Mouse (Mus musculus) spleen, postnatal 36 days (tissue): ENCODE data around the gene Sppl2a.
"Not testable (repeated sequence)": the region's sequence is repeated elsewhere in the genome, so short reads cannot be mapped to it uniquely, and the experiment has no call there.

Experiments used
- DNase-seq, 2 experiments: peaks; one replicate each; pipeline ENCODE4 v3.0.0; 2022; ENCODE audit warnings: low spot score in 2 of 2, mixed read lengths in 1 of 2

Gene Sppl2a

DNA sequence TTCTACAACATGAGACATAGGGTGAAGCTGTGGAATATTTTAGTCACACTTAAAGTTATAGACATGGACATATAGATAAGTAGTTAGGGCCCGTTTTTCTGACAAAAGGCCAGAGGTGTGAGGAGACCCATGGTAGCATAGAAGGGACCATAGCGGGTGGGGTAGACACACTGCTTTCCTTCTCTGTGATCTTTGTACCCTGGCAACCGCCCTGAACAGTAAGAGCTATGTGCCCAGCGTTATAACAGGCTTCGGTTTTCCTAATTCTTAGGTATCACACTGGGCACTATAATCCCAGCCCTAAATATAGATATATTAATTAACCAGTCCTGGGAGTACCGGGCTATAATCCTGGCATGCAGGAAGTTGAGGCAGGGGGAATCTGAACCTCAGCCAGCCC lies 36.1 kb downstream of the Sppl2a start:
- DNase-seq, result no peak

- DNase-seq, result no peak
Observed at GRCm38 (mm10) chr2:126894245-126894644, 38.8 kb downstream of the Sppl2a start.

- DNase-seq, result no peak
Observed at GRCm38 (mm10) chr2:126892316-126892715, 40.7 kb downstream of the Sppl2a start.

- DNase-seq, result no peak
Observed at GRCm38 (mm10) chr2:126891743-126892142, 41.3 kb downstream of the Sppl2a start.

DNA sequence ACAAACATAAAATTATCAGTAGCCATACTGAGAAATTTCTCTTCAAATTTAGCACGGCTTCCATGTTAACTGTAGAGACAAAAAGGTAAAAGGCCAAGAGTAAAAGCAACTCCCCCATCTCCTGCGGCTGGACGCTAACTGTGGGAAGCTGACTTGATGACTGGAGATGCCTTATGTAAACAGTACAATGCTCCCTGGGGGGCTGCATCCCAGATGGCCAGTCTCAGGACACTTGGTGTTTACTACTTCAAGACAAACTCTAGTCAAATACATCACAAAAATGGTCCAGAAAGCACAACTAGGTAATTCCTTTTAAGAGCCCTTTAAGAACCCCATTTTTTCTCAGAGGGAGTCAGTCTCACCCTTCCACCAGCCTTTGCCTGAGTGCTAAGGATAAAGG lies 45.9 kb downstream of the Sppl2a start:
- DNase-seq, result no peak

- DNase-seq, result no peak
Observed at GRCm38 (mm10) chr2:126885871-126886270, 47.2 kb downstream of the Sppl2a start.

DNA sequence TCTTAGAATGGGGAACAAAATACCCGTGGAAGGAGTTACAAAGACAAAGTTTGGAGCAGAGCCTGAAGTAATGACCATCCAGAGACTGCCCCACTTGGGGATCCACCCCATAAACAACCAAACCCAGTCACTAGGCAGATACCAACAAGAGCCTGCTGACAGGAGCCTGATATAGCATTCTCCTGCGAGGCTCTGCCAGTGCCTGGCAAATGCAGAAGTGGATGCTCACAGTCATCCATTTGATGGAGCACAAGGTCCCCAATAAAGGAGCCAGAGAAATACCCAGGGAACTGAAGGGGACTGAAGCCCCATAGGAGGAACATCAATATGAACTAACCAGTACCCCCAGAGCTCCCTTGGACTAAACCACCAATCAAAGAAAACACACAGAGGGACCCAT lies 50.3 kb downstream of the Sppl2a start:
- DNase-seq, result not testable (repeated sequence)

GRCm38 (mm10) chr2:126877991-126878390 lies 55.0 kb downstream of the Sppl2a start:
- no peak for DNase-seq

GRCm38 (mm10) chr2:126875871-126876796 lies 56.9 kb downstream of the Sppl2a start, which contains the start of gene Trpm7:
Trpm7 (minus strand) TSS chr2:126876230.
- DNase-seq, result peak; percentile 89 to 90

DNA sequence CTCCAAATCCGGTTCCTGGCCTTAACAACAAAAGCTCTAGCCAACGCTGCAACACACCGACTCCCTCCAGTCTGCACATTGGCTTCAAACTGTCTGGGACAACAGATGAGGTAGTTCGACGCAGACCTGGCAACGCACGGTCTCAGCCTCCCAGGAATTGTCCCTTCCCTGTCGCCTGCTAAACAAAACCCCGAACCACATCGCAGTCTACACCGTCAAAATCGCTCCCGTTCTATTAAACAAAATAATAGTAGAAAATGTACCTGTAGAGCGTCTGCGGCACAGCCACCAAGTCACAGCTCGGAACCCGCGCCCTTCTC lies 57.6 kb downstream of the Sppl2a start:
- no peak for DNase-seq

DNA sequence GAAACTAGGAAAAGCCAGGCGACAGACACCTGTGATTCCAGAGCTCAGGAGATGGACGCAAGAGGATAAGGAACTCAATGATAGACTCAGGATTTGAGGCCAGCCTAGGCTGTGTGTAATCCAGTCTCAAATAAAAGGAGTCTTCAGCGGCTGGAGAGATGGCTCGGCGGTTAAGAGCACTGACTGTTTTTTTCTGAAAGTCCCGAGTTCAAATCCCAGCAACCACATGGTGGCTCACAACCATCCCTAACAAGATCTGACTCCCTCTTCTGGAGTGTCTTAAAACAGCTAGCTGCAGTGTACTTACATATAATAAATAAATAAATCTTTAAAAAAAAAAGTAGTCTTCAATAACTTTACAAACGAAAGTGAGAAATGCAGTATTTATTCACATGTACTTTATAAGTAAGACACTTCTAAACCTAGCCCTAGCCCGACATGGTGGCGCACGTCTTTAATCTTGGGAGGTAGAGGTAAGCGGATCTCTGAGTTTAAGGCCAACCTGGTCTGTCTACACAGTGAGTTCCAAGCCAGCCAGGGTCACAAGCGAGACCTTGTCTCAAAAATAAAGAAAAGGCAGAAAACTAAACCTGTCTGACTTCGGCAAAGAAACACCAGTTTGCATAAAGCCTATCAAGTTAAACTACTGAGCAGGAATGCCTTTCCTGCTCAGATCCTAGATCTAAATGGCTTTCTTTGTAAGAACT lies 58.1 kb downstream of the Sppl2a start:
- DNase-seq, result peak in 1 of 2 experiments; percentile 16

GRCm38 (mm10) chr2:126866301-126866700 lies 66.7 kb downstream of the Sppl2a start:
- DNase-seq, result no peak

DNA sequence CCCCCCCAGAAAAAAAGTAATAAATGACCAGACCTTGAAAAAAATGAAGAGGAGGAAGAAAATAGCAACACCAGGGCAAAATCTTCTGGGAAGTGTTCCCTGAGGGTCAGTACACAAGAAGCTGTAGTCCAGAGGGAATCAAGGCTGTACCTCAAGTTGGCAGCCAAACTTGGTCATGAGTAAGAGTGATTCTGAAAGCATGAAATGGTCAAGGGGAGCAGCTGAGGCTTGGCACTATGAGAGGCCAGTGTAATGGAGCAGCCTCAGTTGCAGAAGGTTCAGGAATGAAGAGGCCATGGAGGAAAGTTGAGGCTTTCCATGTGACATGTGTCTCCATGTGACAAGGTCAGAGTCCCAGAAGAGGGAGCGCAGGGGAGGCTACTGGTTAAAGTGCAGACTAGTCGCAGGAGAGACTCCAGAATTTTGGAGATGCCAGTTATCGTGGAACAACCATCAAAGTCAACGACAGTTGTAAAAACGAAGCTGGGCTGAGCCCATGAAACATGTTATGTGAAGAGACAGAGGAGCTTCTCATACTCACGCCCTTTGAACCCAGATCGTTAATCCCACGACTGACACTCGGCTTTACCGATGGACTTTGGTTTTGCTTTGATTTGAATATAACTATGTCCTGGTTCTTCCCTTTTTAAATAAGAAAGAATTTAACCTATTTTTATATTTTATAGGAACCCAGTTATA lies 67.4 kb downstream of the Sppl2a start:
- no peak for DNase-seq

GRCm38 (mm10) chr2:126865026-126865425 lies 68.0 kb downstream of the Sppl2a start:
- DNase-seq, result no peak

GRCm38 (mm10) chr2:126844751-126845150 lies 88.3 kb downstream of the Sppl2a start:
- DNase-seq, result no peak
